Mouse (Mus musculus): ENCODE data around the gene Ttc21a.
A peak's percentile ranks its signal among the peaks of the same experiment; 100 is the strongest.

The Ttc21a gene

DNA sequence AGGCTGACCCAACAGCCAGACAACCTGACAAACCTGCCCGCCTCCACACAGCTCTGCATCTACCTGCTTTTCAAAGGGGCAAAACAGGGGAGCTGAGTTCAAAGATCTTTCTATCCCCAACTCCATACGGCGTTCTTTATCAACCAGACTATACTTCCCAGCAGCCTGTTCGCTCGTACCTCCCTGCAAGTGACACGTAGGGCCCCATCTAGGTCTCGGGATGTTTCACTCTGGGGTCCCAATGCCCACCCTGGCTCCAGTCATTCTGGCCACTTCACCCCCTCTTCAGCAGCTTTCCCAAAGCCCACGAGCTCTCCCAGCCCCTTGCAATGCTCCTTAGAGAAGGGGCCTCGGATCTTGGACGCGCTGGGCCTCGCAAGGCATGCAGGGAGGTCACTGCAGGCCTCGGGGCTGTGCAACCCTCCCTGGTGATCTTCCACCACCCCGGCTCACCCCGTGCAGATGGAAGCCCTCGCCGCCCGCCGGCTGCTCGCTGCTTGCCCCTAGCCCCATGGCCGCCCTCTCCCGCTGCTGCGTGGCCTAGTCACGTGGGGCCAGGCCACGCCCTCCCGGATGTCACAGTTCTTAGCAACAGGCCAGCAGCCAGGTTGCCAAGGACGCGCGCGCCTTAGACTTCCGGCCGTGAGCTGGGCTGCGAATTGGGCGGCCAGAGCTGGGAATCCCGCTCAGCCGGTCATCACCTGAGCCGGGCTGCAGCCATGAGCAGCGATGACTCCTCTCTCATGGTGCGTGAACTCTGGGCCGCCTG is at the start of gene Ttc21a, which contains the start of gene Gorasp1:
TSS of gene Ttc21a (plus strand) at position 602 of the 769 bp plus-strand sequence.
TSS of gene Gorasp1 (minus strand) at position 561 of the 769 bp plus-strand sequence.
- DNase-seq = peak; percentile 95

DNA sequence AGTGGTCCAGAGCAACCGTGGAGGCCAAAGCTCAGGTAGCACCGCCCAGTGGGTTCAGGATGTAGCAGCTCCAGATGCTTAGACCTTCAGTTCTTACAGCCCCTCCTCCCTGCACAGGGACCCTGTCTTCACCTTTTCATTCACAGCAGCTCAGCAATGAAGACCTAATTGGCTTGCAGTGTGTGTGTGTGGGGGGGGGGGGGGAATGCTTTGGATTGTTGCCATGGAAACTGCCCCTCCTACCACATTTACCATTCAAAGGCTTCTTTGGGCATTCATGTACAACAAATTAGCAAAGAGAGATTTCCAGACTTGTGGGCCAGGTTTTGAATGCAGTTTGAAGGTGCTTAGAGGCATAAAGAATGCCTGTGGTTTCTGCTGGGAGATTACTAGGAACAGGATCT is 48.6 kb upstream of the Ttc21a start:
- DNase-seq = no peak

DNA sequence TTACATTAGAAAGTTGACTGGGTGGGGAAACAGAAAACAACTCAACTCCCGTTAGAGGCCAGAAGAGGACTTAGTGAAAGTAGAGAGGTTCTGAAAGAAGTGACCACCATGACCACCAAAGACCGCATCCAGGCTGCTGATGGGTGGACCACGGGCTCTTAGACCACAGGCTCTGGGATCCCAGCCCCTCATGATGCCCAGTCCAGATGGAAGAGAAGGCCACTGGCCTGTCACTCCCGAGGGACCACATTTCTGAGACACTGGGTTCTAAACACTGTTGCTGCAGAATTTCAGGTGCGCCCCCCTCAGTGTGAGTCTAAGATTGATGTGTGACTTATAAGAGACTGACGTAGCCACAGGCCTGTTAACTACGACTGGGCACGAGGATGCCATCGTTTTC is 48.0 kb upstream of the Ttc21a start:
- DNase-seq = no peak

DNA sequence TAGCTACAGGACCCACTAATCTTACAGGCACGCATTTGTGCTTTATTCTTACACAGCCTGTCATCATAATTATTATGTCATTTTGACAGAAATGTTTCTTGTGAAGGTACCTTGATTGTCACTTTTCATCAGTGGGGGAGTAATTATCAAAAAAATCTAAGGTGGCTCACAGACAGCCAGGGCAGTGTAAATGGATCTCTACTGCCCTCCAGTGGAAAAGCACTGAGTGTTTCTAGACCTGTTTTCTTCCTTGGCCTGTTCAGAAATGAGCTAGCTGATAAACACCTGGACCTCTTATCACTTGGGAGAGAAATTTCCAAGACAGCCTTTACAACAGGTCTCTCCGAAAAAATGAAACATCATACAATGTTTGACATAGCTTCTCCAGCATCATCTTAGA is 46.7 kb upstream of the Ttc21a start:
- DNase-seq = no peak

DNA sequence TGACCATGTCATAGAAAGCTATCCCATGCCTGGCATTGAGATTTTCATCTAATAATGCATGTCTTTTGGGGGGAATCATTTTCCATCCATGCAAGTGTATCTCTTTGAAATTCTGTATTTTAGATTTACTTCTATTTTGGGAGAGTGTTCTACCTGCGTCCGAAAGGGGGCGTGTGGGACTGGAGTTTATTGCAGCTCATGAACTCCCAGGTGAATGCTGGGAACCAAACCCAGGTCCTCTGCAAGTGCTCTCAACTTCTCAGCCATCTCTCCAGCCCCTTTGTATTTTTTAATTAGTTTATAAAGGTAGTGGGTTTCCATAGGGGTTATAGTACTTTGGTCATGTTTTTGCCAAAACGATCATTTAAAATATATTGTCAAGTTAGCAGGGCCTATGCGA is 43.5 kb upstream of the Ttc21a start:
- no peak for DNase-seq

DNA sequence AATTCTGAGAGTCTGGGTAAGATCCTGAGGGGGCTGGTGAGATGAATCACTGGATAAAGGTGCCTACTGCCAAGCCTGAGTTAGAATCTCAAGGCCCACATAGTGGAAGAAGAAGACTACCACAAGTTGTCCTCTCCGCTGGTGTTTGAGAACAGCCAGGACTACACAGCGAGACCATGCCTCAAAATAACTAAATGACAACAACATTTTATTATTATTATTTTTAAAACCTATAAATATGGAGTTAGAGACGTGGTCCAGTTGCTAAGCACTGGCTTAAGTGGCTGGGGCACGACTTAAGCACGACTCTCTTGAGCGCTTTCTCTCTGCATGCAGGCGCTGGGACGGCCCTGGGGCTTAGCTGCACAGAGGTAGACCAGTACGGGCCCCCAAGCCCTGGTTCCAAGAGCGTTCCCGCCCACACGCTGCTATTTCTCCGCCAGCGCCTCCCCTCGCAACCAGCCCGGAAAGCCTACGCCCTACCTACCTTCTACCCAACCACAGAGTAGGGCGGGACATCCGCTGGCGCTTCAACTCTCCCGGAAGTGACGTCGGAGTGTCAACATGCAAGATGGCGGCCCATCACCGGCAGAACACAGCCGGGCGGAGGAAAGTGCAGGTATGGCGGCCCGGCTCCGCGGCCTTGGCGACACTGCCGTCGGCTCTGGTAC is 42.9 kb upstream of the Ttc21a start, which contains the start of gene Wdr48:
TSS of gene Wdr48 (plus strand) at position 540 of the 671 bp plus-strand sequence.
- peak; percentile 97 for DNase-seq

DNA sequence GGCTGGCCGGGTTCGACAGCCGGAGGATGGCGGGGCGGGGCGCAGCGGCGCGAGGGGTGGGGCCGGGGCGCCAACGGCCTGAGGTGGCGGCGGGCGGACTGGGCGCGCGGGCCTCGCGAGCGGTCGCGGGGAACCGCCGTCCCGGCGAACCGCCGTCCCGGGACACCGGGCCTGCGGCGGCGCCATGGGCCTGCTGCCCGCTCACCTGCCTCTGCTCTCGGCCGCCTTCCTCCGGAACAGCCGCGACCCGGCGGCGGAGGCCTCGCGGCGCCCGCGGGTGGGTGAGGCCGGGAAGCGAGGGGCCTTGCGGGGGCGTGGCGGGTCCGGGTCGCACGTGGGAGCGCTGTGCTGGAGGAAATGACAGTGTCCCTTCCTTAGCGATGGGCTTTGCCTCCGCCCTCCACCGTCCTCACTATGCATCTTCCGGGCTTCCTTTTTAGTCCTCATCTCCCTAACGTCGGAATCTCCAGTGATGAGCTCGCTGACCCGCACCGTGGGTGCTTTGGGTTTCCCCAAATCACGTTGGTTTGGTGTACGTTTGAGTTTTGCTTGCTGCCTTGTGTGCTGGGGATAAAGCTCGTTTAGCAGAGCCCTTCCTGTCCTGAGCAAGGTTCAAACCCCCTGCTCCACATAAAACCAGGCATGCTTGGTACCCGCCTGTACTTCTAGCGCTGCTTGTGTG is 42.2 kb upstream of the Ttc21a start:
- peak; percentile 30 for DNase-seq

DNA sequence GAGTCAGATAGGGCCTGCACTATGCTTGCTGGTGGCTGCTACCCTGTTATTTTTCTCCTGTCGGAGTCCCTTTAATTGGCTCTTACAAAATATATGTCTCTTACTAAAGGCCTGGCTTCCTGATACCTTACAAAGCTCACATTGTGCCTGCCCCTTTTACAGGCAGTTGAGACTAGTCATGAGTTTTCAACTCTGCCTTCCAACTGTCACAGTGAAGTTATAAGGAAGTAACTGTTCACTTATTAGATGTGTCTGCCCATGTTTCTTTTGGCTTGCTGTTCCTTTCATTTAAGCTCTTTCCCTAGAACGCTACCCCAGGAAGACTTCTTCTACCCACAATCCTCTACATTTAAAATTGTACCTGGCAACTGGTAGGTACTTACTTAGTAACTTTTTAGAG is 38.0 kb upstream of the Ttc21a start:
- no peak for DNase-seq

DNA sequence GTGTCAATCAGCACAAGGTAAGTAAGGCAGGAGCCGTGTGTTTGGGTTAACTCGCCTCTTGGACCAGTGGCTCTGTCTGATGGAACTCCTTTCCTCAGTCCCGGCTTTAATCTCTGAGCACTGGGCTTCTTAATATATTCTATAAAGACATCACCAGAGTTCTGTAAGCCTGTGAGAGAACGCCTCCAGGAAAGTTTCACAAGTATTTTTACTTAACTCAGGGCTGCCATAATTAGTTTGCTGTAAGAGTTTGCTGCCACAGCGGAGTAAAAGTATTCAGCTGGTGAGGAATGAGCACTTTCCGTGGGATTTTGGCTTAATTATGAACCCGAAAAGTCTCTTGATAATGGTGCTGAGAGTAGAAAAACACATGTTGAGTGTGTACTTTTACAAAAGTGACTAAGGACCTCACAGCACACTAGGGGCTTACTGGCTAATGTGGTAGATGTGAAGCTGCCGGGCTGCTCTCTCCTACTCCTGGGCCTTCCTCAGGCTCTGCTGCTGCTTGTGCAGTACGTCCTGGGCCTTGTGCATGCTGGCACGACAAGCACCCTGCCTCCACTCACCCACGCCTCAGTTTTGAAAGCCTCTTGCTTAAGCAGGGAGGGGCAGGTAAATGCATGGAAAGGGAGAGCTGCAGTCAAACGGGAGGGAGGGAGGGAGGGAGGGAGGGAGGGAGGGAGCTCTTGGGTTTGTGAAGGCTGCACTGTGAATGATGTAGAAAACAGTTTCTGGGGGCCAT is 34.8 kb upstream of the Ttc21a start:
- DNase-seq = no peak

DNA sequence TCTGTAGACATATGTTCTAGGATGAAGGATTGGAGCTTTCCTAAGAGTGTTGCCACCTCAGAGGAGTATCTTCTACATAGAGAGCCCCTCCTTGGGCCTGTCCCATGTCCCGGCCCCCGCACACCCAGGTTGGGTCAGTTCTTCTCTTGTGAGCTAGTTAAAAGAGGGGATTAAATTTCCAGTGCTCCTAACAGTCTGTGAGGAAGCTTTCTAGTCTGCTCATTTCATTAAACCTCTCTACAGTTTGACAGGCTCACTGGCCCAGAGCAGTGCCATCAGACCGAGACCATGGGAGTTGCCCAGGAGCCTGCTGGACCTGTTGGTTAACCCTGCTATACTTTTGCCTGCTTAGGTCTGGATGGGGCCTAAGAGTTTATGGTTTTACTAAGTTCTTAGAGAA is 28.7 kb upstream of the Ttc21a start:
- DNase-seq = no peak

DNA sequence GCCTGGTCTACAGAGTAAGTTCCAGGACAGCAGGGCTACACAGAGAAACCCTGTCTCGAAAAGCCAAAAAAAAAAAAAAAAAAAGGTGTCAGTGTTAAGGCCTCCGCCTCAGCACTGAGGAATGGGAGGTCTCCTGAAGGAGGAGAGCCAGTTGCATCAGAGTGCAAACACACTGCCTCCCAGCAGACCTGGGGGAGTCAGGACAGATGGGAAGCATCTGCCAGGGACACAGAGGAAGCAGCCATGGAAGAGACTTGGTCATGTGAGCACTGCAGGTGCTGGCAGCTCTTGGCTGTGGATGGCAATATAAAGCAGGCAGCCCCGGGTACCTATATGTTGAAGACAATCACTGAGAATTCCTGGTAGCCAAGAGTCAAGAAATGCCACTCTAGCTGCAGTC is 27.5 kb upstream of the Ttc21a start:
- DNase-seq = no peak

DNA sequence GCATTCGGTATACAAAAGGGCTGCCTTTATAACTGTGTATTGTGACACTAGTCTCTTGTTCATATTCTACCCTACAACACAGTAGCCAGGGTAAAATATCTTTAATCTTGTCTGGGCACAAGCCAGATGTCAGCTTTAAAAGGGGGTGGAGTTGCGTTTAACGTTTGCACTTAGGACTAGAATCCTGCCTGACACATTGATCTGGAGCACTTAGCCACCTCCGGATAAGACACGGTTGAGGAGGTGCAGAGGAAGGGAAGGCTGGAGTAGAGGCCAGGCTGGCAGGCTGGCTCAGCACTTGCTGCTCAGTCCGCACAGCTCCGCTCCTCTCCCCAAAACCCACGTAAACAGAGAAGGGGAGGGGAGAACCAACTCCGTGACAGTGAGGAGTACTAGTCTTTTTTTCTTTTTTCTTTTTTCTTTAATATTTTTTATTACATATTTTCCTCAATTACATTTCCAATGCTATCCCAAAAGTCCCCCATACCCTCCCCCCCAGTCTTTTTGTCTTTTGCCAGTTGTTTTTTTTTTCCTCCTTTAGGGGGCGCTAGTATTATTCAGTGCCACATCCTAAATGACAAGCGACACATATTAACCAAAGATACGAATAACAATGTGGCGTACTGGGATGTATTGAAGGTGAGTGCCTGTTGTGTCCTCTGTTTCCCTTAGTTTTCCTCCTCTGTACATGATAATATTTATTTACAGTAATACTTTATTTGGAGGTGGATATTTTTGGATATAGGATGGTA is 24.1 kb upstream of the Ttc21a start:
- no peak for DNase-seq

DNA sequence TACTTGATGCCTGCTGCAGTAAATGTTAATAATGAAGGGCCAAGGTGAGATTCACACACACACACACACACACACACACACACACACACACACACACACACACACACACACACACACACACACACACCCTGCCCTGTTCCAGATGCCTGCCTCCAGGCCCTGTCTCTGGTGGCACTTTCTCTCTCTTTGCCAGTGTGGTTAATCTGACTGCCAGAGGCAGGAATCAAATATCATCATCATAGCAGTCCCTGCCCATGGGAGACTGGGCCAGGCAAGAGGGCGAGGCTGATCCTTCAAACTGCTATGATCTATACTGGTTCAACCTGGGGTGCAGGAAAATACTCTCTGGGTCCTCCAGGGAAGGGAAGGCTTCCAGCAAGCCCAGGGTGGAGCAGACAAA is 17.5 kb upstream of the Ttc21a start:
- DNase-seq = no peak

DNA sequence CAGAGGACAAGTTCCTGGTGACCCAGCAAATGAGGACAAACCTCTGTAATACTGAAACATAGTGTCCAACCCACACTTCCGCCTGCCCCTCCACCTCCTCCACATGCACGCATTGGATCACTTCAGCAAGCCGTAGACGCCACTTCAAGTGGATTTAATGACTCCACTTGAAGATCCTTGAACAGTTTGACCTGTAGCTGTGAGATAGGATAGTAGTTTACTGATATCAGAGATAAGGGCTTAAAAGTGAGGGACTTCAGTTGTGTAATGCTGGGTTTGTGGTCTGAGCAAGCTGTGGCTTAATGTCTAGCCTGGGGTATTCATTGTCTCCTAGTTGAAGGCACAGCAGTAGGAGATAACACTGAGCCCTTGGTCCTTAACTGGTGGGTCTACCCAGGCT is 13.9 kb upstream of the Ttc21a start:
- no peak for DNase-seq

DNA sequence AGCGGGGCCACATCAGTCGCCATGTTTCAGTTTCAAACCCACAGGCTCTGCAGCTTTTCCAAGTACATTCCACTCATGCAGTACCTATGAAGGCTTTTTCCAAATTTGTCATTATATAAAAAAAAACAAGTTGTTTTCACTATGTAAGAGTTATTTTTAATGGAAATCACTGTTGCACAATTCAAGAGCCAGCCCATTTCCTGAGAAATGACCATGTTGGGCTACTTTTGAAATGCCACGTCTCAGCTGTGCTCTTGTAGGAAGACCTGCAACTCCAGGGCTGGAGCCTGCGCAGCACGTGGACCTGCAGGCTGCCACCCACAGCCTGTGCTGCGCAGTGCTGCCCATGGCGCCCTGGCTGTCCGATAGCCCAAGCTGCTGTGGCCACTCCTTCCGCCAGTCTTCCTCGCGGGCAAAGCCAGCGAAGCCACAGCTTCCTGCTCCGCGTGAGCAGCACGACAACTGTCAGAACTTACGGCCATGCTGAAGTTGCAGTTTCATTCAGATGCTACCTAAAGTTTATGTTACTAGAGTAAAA is 12.2 kb upstream of the Ttc21a start:
- DNase-seq = no peak

DNA sequence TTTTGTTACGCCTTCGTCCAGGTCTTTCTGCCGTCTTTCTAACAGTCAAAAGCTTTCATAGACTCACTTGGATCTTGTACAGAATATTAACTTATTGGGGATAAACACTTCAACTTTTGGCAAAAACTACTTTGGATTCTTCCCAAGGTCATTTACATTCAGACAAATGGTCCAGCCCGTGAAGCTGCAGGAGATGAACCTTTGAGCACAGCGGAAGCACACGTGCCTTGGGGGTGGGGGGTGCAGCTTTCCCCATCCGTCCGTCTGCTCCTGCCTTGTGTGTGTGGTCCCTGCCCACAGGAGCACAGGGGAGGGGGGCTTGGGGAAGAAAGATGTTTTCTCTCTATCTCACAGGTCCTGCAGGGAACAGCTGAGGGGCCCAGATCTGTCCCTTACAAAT is 11.7 kb upstream of the Ttc21a start:
- DNase-seq = no peak

DNA sequence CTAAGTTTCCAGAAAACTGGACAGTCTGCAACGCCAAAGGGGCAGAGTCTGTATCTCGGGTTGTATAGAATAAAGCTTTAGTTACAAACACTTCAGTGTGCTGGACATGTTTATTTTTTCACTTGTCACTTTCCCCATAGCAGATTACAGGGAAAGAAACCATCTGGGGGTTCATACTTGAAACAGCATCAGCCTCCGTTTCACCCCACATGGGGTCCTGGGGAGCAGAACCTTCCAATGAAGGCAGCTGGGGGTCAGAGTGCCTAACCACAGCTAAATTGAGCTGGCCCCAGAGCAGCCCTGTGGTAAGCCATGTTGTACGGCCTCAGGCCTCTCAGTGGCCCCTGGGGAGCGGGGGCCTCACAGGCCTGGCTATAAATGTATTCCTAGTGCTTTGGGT is 10.9 kb upstream of the Ttc21a start:
- DNase-seq = no peak

DNA sequence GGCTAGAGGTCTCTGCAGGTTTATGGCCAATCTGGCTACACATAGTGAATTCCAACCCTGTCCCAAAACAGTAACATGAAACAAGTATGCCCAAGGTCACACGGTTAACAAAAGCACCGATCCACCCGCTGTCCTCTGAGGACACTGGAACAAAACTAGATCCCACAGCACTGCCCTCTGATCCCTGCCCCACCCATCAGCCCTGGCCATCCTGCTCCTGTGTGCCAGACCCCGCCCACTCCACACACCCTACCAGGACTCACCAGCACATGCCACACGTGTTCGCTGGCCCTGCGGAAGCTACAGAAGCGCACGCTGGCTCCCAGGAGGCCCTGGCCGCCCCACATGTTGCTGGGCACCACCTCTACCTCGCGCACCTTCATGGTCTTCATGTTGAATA is 5.0 kb upstream of the Ttc21a start:
- DNase-seq = peak; percentile 78

DNA sequence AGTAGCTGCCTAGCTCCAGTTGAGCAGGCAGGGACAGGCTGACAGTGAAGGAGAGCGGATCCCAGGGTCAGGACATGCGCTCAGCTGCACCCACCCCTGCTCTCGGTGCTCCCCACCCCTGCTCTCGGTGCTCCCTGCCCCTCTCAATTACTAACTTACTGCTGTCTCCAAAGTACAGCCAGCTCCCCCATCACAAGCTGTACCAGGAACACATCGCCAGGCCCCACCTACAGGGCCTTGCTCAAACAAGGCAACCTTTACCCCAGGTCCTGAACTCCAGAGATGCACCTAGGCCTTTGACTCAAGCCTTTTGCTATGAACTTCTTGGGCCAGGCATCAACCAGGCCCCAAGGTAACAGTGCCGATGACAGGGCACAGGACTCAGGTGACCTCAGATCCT is 3.7 kb upstream of the Ttc21a start:
- peak; percentile 26 for DNase-seq

DNA sequence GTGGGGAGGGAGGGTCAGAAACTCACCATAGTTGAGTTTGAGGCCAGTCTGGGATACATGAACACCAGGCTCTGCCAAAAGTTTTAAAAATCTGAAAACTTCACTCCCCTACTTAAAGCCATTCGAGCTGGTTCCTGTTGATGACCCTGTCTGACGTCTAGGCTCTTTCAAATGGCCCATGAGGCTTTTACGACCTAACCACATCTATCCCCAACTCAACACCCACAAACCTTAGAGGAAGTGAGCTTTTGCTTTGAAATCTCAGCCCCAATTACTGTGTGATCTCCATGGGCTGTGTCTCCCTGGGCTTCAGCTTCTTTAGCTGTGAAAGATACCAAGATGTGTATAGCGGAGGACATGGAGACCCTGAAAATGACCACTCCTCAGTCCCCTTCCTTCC is 1.1 kb downstream of the Ttc21a start:
- no peak for DNase-seq

DNA sequence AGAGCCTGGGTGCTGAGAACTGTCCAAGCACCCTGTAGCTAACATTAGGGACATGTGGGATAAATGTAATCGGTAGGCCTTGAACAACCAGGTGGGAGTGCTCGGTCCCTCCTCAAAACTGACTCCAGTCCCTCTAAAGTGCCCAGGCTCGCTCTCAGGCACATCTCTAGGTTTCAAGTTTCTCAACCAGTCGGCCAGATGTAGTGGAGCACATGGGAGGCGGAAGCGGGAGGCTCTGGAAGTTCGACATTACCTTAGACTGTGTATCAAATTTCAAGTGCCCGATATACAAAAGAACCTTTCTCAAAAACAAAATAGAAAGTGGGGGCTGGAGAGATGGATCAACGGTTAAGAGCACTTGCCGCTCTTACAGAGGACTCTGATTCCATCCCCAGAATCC is 2.2 kb downstream of the Ttc21a start:
- DNase-seq = no peak

DNA sequence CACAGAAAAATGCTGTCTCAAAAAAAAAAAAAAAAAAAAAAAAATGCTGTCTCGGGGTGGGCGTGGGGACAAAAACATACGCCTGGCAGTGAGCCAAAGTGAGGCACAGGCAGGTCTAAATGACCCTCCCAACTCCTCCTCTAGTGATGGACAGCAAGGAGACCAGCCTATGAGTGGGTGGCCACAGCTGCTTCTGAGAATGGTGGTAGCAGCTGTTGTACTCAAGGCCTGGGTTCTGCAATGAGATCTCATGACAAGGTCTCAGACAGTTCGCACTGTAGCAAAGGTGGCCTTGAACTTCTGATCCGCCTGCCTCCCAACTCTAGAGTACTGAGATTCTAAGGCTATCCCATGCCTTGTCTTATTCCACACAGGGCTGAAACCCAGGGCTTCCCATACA is 4.0 kb downstream of the Ttc21a start:
- no peak for DNase-seq

All from kidney, adult 11 months (tissue).